Mouse (Mus musculus) embryonic fibroblast, embryonic 13.5 days (primary cell): Measurements from ENCODE around the gene Eef1b2.

Source experiments
- CTCF ChIP-seq: IDR thresholded peaks from 2 replicates; pipeline ENCODE4 v1.5.1; 2011; ENCODE audit warnings: mild to moderate bottlenecking, control low read depth, low read length, moderate library complexity, borderline replicate concordance; ENCODE audit not compliant: insufficient read depth
- POLR2A ChIP-seq: IDR thresholded peaks from 2 replicates; pipeline ENCODE4 v1.6.1; 2011; ENCODE audit warnings: low read depth, mild to moderate bottlenecking, control low read depth, low read length, moderate library complexity

DNA sequence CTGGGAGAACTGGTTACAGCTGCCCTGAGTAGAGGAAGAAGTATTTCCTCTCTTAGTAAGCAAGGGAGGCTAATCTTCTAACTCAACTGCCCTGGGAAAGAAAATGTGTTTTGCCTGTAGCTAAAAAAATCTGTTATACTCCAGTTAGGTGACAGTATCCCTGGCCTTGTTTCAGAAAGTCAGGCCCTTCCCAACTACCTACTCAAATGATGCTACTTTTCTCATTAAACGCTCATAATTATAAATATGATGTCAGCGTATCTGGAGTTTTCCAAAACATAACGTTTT, 37.6 kb downstream of the Eef1b2 start, which contains the start of gene Gpr1:
- no peak for TF ChIP-seq CTCF
- TF ChIP-seq POLR2A = no peak
